Mouse (Mus musculus) MEL-GATA-1-ER (cell line): Measurements from ENCODE around the gene Chpf2.

Source experiments
- DNase-seq: peaks from one replicate; pipeline ENCODE4 v3.0.0-alpha.2; 2012; ENCODE audit warnings: low read depth; ENCODE audit errors: extremely low read depth

Chpf2 gene

GRCm38 (mm10) chr5:24638131-24638530 lies 51.6 kb downstream of the Chpf2 start:
- no peak for DNase-seq

- no peak for DNase-seq
Observed at GRCm38 (mm10) chr5:24639081-24639480, 52.5 kb downstream of the Chpf2 start.
